In genomic region chrX:6091547-6091946, GRCm38 (mm10) we compare ENCODE assay signal across 9 mouse cellular contexts. TPM values are rescaled to one million over a fixed set of nuclear protein-coding genes. Genes with fewer than 3 reads are reported as not detected.
A peak's percentile ranks its signal among the peaks of the same experiment; 100 is the strongest.
DNase-seq lines count a peak whose midpoint lies in the region; ATAC-seq and TF ChIP-seq lines count a peak whose summit lies in the region.
"Had no signal": no experiment of that assay in that cellular context is flagged by ENCODE, and none has a peak within 500 bp of the region (broad histone marks: within the 10 kb centered on the region; RNA-seq: fewer than 3 reads in every experiment).

No protein-coding gene starts in this region.

- no peaks in the 10 kb centered on the region for H3K36me3 ChIP-seq in kidney, postnatal 0 days (ENCODE audit: insufficient read depth, low read length)
- H3K36me3 ChIP-seq in forebrain, postnatal 0 days (ENCODE audit: insufficient read depth): no peaks in the 10 kb centered on the region
- H3K36me3 ChIP-seq in midbrain, embryonic 11.5 days (ENCODE audit: control insufficient read depth, insufficient read depth, low read length): no peaks in the 10 kb centered on the region

- no peak overlapping the region for H3K4me3 ChIP-seq in kidney, postnatal 0 days (replicated peaks; ENCODE audit: low read depth, low read length)
- peak overlapping the region; percentile 45 for H3K4me3 ChIP-seq in forebrain, postnatal 0 days (ENCODE audit: low read depth, low read length)
- peak overlapping the region; percentile 23 for H3K4me3 ChIP-seq in midbrain, embryonic 11.5 days (ENCODE audit: low read depth, low read length)

- H3K27me3 ChIP-seq in kidney, postnatal 0 days (ENCODE audit: insufficient read depth, low read length): no peaks in the 10 kb centered on the region
- no peaks in the 10 kb centered on the region for H3K27me3 ChIP-seq in forebrain, postnatal 0 days (ENCODE audit: insufficient read depth, low read length)
- no peaks in the 10 kb centered on the region for H3K27me3 ChIP-seq in midbrain, embryonic 11.5 days (ENCODE audit: control insufficient read depth, insufficient read depth, low read length)

- ATAC-seq in kidney, postnatal 0 days (replicated peaks; ENCODE audit: low FRiP score, low read depth): no peak
- peak; percentile 84 for ATAC-seq in forebrain, postnatal 0 days
- 0 out of 2 replicates have a peak, but pooled peaks have one; percentile 8 for ATAC-seq in midbrain, embryonic 11.5 days (ENCODE audit: low FRiP score)

- H3K27ac ChIP-seq in kidney, postnatal 0 days: no peak overlapping the region
- H3K27ac ChIP-seq in forebrain, postnatal 0 days (ENCODE audit: low read depth, low read length): peak overlapping the region; percentile 62; the same call in 1 of the 2 replicates
- no peak overlapping the region for H3K27ac ChIP-seq in midbrain, embryonic 11.5 days (ENCODE audit: low read depth, low read length)

- H3K4me2 ChIP-seq in kidney, postnatal 0 days (ENCODE audit: low read length): peak overlapping the region; percentile 52; the same call in 1 of the 2 replicates
- peak overlapping the region; percentile 50 for H3K4me2 ChIP-seq in forebrain, postnatal 0 days (ENCODE audit: low read depth)
- peak overlapping the region; percentile 32 for H3K4me2 ChIP-seq in midbrain, embryonic 11.5 days

- no peaks in the 10 kb centered on the region for H3K4me1 ChIP-seq in kidney, postnatal 0 days (replicated peaks; ENCODE audit: insufficient read depth, low read length)
- no peaks in the 10 kb centered on the region for H3K4me1 ChIP-seq in forebrain, postnatal 0 days (ENCODE audit: insufficient read depth)
- H3K4me1 ChIP-seq in midbrain, embryonic 11.5 days (ENCODE audit: control insufficient read depth, insufficient read depth, low read length): no peaks in the 10 kb centered on the region

- WGBS in kidney, postnatal 0 days: 29% methylated on average over 12 of the region's 12 CpGs
- WGBS in forebrain, postnatal 0 days: 30% methylated on average over 12 of the region's 12 CpGs
- WGBS in midbrain, embryonic 11.5 days: 21% methylated on average over 12 of the region's 12 CpGs

- no peak for TF ChIP-seq CTCF in kidney, postnatal 0 days (IDR thresholded peaks at IDR 0.05; ENCODE audit: low read depth)
- TF ChIP-seq CTCF in forebrain, postnatal 0 days (IDR thresholded peaks at IDR 0.05; ENCODE audit: low read depth): no peak

- no peak for DNase-seq in kidney, postnatal 0 days (ENCODE audit: low spot score)
- no peak for DNase-seq in kidney, postnatal 25 days
- DNase-seq in embryo, embryonic 11 days: peak; percentile 10
- peak; percentile 58 for DNase-seq in forebrain, postnatal 0 days
- DNase-seq in midbrain, embryonic 11.5 days (ENCODE audit: low spot score, missing footprints): no peak
- no peak for DNase-seq in testis, postnatal 14 days (ENCODE audit: low spot score)
- DNase-seq in layer of hippocampus, postnatal 36 days: no peak
- DNase-seq in MN1 (ENCODE audit: low spot score): no peak

- H3K9ac ChIP-seq in kidney, postnatal 0 days (ENCODE audit: low read depth, low read length): no peak overlapping the region
- peak overlapping the region; percentile 59 for H3K9ac ChIP-seq in forebrain, postnatal 0 days
- peak overlapping the region; percentile 46; the same call in 1 of the 2 replicates for H3K9ac ChIP-seq in midbrain, embryonic 11.5 days (ENCODE audit: low read length)

- H3K9me3 ChIP-seq in kidney, postnatal 0 days (replicated peaks; ENCODE audit: low read length): no peaks in the 10 kb centered on the region
- H3K9me3 ChIP-seq in forebrain, postnatal 0 days (ENCODE audit: low read length): no peaks in the 10 kb centered on the region
- H3K9me3 ChIP-seq in midbrain, embryonic 11.5 days (ENCODE audit: control insufficient read depth, low read length): no peaks in the 10 kb centered on the region

RNA-seq across cellular contexts. Expression of gene AU022751, which starts 8.3 kb away (rescaled TPM):
- not detected in 2 replicates for polyA plus RNA-seq in kidney, postnatal 0 days (2015; fragmentation: Nextera tagmentation; extraction: Ambion mirVana)
- total RNA-seq in forebrain, postnatal 0 days (2014; rRNA removed): 0.62 and 0.95 TPM in 2 replicates
- not detected in 2 replicates for polyA plus RNA-seq in forebrain, postnatal 0 days (2015; fragmentation: Nextera tagmentation; extraction: Ambion mirVana)
- not detected in 2 replicates for polyA plus RNA-seq in midbrain, embryonic 11.5 days (2014; fragmentation: Nextera tagmentation; extraction: Ambion mirVana)
- total RNA-seq in layer of hippocampus, postnatal 36 days (2021): 1 to 10 TPM in 1 of 2 experiments, under 1 TPM in 1; 0.80 to 1.4 TPM
- polyA plus RNA-seq: large intestine, adult 2 months had no signal

RNA-seq across cellular contexts. Expression of gene Nudt11, which starts 44.3 kb away (rescaled TPM):
- polyA plus RNA-seq in kidney, postnatal 0 days (2015; fragmentation: Nextera tagmentation; extraction: Ambion mirVana): 3.7 and 4.3 TPM in 2 replicates
- 74.3 and 86.4 TPM in 2 replicates for total RNA-seq in forebrain, postnatal 0 days (2014; rRNA removed)
- polyA plus RNA-seq in forebrain, postnatal 0 days (2015; fragmentation: Nextera tagmentation; extraction: Ambion mirVana): 23.4 and 25.5 TPM in 2 replicates
- 13.2 TPM in 2 replicates for polyA plus RNA-seq in midbrain, embryonic 11.5 days (2014; fragmentation: Nextera tagmentation; extraction: Ambion mirVana)
- total RNA-seq in layer of hippocampus, postnatal 36 days (2021): 10 to 100 TPM; 30.6 to 32.2 TPM

Comparison
In these comparisons a context has a peak if more than half of its experiments do, and no peak if none do; other contexts are left out.
1. DNase-seq: peak in embryo, embryonic 11 days (single experiment) and forebrain, postnatal 0 days (single experiment); none in kidney, postnatal 0 days (single experiment), kidney, postnatal 25 days (0 of 2), midbrain, embryonic 11.5 days (single experiment), testis, postnatal 14 days (single experiment), layer of hippocampus, postnatal 36 days (0 of 2) and MN1 (single experiment).
2. Peak in every context shown above with its lines, with median percentiles within 50 percentile points of each other: H3K4me2 ChIP-seq.